Comparison of ENCODE assay signal across 7 mouse cellular contexts in genomic region chr19:43673513-43674315, GRCm38 (mm10). TPM values are rescaled to one million over a fixed set of nuclear protein-coding genes. Genes with fewer than 3 reads are reported as not detected.
DNase-seq lines count a peak whose midpoint lies in the region; ATAC-seq and TF ChIP-seq lines count a peak whose summit lies in the region.

No protein-coding gene starts in this region.

- H3K4me3 ChIP-seq in megakaryocyte, embryonic 14.5 days (replicated peaks), result peak overlapping the region; percentile 100
- peak overlapping the region; percentile 65 for H3K4me3 ChIP-seq in cortical plate, adult 2 months (ENCODE audit: insufficient read depth, low read length)
- peak overlapping the region; percentile 99 for H3K4me3 ChIP-seq in hindbrain, embryonic 16.5 days (ENCODE audit: low read length)
- peak overlapping the region; percentile 94 for H3K4me3 ChIP-seq in midbrain, embryonic 16.5 days (ENCODE audit: low read depth, low read length)

- peaks cover 74% of the 10 kb centered on the region for H3K4me1 ChIP-seq in megakaryocyte, embryonic 14.5 days
- H3K4me1 ChIP-seq in cortical plate, adult 2 months (ENCODE audit: control insufficient read depth, insufficient read depth, low read length), result peaks cover 3% of the 10 kb centered on the region; the same call in 1 of the 2 replicates
- H3K4me1 ChIP-seq in hindbrain, embryonic 16.5 days (ENCODE audit: control insufficient read depth, insufficient read depth, low read depth, low read length), result peaks cover 17% of the 10 kb centered on the region
- H3K4me1 ChIP-seq in midbrain, embryonic 16.5 days (ENCODE audit: control insufficient read depth, insufficient read depth, low read length), result peaks cover 20% of the 10 kb centered on the region

- H3K27ac ChIP-seq in cortical plate, adult 2 months (ENCODE audit: insufficient read depth, low read length), result no peak overlapping the region
- H3K27ac ChIP-seq in hindbrain, embryonic 16.5 days (ENCODE audit: low read depth, low read length), result peak overlapping the region; percentile 89
- no peak overlapping the region for H3K27ac ChIP-seq in midbrain, embryonic 16.5 days (ENCODE audit: low read length)

- no peak for ATAC-seq in megakaryocyte, adult 5-6 weeks (ENCODE audit: poor library complexity, severe bottlenecking)
- ATAC-seq in hindbrain, embryonic 16.5 days, result no peak
- no peak for ATAC-seq in midbrain, embryonic 16.5 days

- no peaks in the 10 kb centered on the region for H3K9me3 ChIP-seq in megakaryocyte, embryonic 14.5 days
- H3K9me3 ChIP-seq in hindbrain, embryonic 16.5 days (ENCODE audit: control insufficient read depth, low read length), result no peaks in the 10 kb centered on the region
- no peaks in the 10 kb centered on the region for H3K9me3 ChIP-seq in midbrain, embryonic 16.5 days (replicated peaks; ENCODE audit: control insufficient read depth, low read length, poor library complexity, severe bottlenecking)

- H3K36me3 ChIP-seq in megakaryocyte, embryonic 14.5 days (replicated peaks; ENCODE audit: low read length), result peaks cover 7% of the 10 kb centered on the region
- H3K36me3 ChIP-seq in hindbrain, embryonic 16.5 days (ENCODE audit: control insufficient read depth, insufficient read depth, low read length), result no peaks in the 10 kb centered on the region
- no peaks in the 10 kb centered on the region for H3K36me3 ChIP-seq in midbrain, embryonic 16.5 days (ENCODE audit: control insufficient read depth, insufficient read depth, low read length)

- peak overlapping the region; percentile 86 for H3K4me2 ChIP-seq in hindbrain, embryonic 16.5 days (ENCODE audit: low read length)
- H3K4me2 ChIP-seq in midbrain, embryonic 16.5 days (ENCODE audit: low read length), result peak overlapping the region; percentile 89

- no peak for DNase-seq in urinary bladder, postnatal 10 days (ENCODE audit: low spot score)
- no peak for DNase-seq in right cerebral cortex, adult 2 months (ENCODE audit: low spot score in 2 of 2)

- TF ChIP-seq CTCF in cortical plate, adult 2 months (IDR thresholded peaks at IDR 0.05; ENCODE audit: extremely low read depth, insufficient read depth, low read length), result no peak

- no peaks in the 10 kb centered on the region for H3K27me3 ChIP-seq in megakaryocyte, embryonic 14.5 days (replicated peaks)
- H3K27me3 ChIP-seq in hindbrain, embryonic 16.5 days (replicated peaks; ENCODE audit: control insufficient read depth, insufficient read depth, low read length), result no peaks in the 10 kb centered on the region
- H3K27me3 ChIP-seq in midbrain, embryonic 16.5 days (ENCODE audit: control insufficient read depth, insufficient read depth, low read depth, low read length), result no peaks in the 10 kb centered on the region

- peak overlapping the region; percentile 98 for H3K9ac ChIP-seq in hindbrain, embryonic 16.5 days (ENCODE audit: low read depth, low read length)
- H3K9ac ChIP-seq in midbrain, embryonic 16.5 days (ENCODE audit: low read depth, low read length), result peak overlapping the region; percentile 94

- WGBS in hindbrain, embryonic 16.5 days, result 10% methylated on average over 21 of the region's 21 CpGs
- WGBS in midbrain, embryonic 16.5 days, result 9% methylated on average over 21 of the region's 21 CpGs

- no peak for TF ChIP-seq POLR2A in cortical plate, adult 2 months (IDR thresholded peaks at IDR 0.05; ENCODE audit: extremely low read depth, insufficient read depth, low read length)

RNA-seq across cellular contexts. Expression of gene Slc25a28, which starts 1.0 kb away (rescaled TPM):
- polyA plus RNA-seq in megakaryocyte, embryonic 14.5 days (2012; ENCODE audit: insufficient read depth, low replicate concordance), result 17.5 and 30.6 TPM in 2 replicates
- 21.0 and 25.0 TPM in 2 replicates for total RNA-seq in megakaryocyte, adult 5-6 weeks (2015)
- 33.5 and 33.6 TPM in 2 replicates for total RNA-seq in megakaryocyte, adult 5-6 weeks (2017)
- polyA plus RNA-seq in cortical plate, adult 2 months (2012; rRNA removed), result 106 and 113 TPM in 2 replicates
- polyA plus RNA-seq in hindbrain, embryonic 16.5 days (2015; fragmentation: Nextera tagmentation; extraction: Ambion mirVana), result 14.6 and 15.2 TPM in 2 replicates
- polyA plus RNA-seq in midbrain, embryonic 16.5 days (2015; fragmentation: Nextera tagmentation; extraction: Ambion mirVana), result 12.8 and 14.1 TPM in 2 replicates

RNA-seq across cellular contexts. Expression of gene Entpd7, which starts 15.8 kb away (rescaled TPM):
- polyA plus RNA-seq in megakaryocyte, embryonic 14.5 days (2012; ENCODE audit: insufficient read depth, low replicate concordance), result 1.2 and 2.4 TPM in 2 replicates
- total RNA-seq in megakaryocyte, adult 5-6 weeks (2015), result 16.6 and 17.8 TPM in 2 replicates
- total RNA-seq in megakaryocyte, adult 5-6 weeks (2017), result 7.4 and 7.7 TPM in 2 replicates
- polyA plus RNA-seq in cortical plate, adult 2 months (2012; rRNA removed), result 9.5 and 10.5 TPM in 2 replicates
- polyA plus RNA-seq in hindbrain, embryonic 16.5 days (2015; fragmentation: Nextera tagmentation; extraction: Ambion mirVana), result 8.1 and 8.3 TPM in 2 replicates
- polyA plus RNA-seq in midbrain, embryonic 16.5 days (2015; fragmentation: Nextera tagmentation; extraction: Ambion mirVana), result 7.1 and 8.2 TPM in 2 replicates
